Mouse (Mus musculus) midbrain, embryonic 10.5 days (tissue): ENCODE data around the gene Xxylt1. TPM values are rescaled to one million over a fixed set of nuclear protein-coding genes. Genes with fewer than 3 reads are reported as not detected.

ENCODE experiments used
- DNase-seq: peaks from one replicate; pipeline ENCODE4 v3.0.0-alpha.2; 2017; ENCODE audit warnings: low spot score
- H3K27ac ChIP-seq: fragments of 300-500 bp; sonication (generic); replicated peaks from 2 replicates; pipeline ENCODE4 v1.5.1; 2016; ENCODE audit warnings: mild to moderate bottlenecking
- H3K27me3 ChIP-seq: fragments of 300-500 bp; sonication (generic); 2 replicates; pipeline ENCODE4 v1.6.1; 2016; ENCODE audit warnings: low read depth, mild to moderate bottlenecking; ENCODE audit not compliant: poor library complexity, severe bottlenecking
- H3K36me3 ChIP-seq: fragments of 300-500 bp; sonication (generic); 2 replicates; pipeline ENCODE4 v1.6.1; 2016; ENCODE audit warnings: mild to moderate bottlenecking, moderate library complexity
- H3K4me1 ChIP-seq: fragments of 300-500 bp; sonication (generic); 2 replicates; pipeline ENCODE4 v1.6.1; 2016
- H3K4me3 ChIP-seq: fragments of 300-500 bp; sonication (generic); 2 replicates; pipeline ENCODE4 v1.5.1; 2016; ENCODE audit warnings: mild to moderate bottlenecking, moderate library complexity
- H3K9me3 ChIP-seq: fragments of 300-500 bp; sonication (generic); replicated peaks from 2 replicates; pipeline ENCODE4 v1.6.1; 2016; ENCODE audit warnings: mild to moderate bottlenecking
- WGBS: fragments of 180-500 bp; shearing (Covaris S2); methylation state at CpG from one replicate; pipeline ENCODE4 v1.1.7; 2016; 5-methylcytosine and 5-hydroxymethylcytosine counted together
- polyA plus RNA-seq: library from polyadenylated mRNA; unstranded; fragments of >200 nt; fragmentation: Nextera tagmentation; extraction: Ambion mirVana; gene quantifications from 2 replicates; pipeline ENCODE4 v1.2.1, GENCODE M21; 2016

Xxylt1 gene
- polyA plus RNA-seq, 1 experiment from 2014 or later = 14.0 TPM

DNA sequence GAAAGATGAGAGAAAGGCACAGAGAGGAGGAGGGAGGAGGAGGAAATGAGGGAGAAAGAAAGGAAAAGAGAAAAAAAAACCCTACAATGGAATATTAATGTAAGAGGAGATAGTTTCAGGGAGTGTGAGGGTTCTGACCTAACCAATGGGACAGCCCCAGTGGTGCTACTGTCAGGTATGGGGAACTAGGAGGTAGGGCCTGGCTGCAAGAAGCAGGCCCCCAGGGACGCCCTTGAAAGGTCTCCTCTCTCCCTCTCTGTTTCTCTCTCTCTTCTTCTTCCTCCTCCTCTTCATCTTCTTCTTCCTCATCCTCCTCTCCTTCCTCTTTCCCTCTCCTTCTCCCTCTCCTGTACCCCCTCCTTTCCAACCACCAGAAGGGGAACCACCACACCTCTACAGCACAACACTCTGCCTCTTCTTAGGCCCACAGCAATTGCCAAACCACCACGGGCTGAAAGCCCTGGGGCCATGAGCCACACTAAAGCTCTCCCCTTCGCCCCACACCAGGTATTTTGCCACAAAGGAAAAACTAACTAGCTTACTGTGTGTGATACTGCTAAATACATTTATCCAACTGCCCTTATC is 6.8 kb downstream of the Xxylt1 start:
- H3K36me3 ChIP-seq = 0 out of 2 replicates have a peak, but pooled peaks cover 2% of the 10 kb centered on the region
- H3K27ac ChIP-seq = no peak overlapping the region
- DNase-seq = no peak
- H3K4me1 ChIP-seq = peaks cover 17% of the 10 kb centered on the region
- H3K4me3 ChIP-seq = no peak overlapping the region
- no peaks in the 10 kb centered on the region for H3K27me3 ChIP-seq
- H3K9me3 ChIP-seq = no peaks in the 10 kb centered on the region
- 87% methylated on average over 3 of the region's 3 CpGs for whole genome bisulfite sequencing

DNA sequence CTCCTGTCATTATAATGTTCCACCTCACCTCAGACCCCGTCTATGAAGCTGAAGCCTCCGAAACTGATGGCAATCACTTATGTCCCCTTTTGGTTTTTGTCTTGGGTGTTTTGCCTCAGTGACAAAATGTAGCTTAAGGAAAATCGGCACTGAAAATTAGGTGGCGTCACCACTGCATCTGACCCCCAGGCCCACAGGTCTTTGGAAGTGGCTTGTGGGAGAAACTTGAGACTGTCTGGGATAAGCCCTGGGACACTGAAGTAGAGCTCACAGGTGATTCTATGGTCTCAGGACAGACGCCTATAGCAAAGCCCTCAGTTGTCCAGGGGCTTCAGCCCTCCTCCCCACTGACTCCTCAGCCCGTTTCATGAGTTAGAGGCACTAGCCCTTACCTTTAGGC is 9.5 kb downstream of the Xxylt1 start:
- Histone ChIP-seq H3K4me3 (no peak overlapping the region), H3K27ac (no peak overlapping the region), H3K4me1 (peaks cover 18% of the 10 kb centered on the region), H3K9me3 (no peaks in the 10 kb centered on the region), H3K36me3 (no peaks in the 10 kb centered on the region), H3K27me3 (no peaks in the 10 kb centered on the region)
- 83% methylated on average over 6 of the region's 6 CpGs for WGBS
- no peak for DNase-seq

DNA sequence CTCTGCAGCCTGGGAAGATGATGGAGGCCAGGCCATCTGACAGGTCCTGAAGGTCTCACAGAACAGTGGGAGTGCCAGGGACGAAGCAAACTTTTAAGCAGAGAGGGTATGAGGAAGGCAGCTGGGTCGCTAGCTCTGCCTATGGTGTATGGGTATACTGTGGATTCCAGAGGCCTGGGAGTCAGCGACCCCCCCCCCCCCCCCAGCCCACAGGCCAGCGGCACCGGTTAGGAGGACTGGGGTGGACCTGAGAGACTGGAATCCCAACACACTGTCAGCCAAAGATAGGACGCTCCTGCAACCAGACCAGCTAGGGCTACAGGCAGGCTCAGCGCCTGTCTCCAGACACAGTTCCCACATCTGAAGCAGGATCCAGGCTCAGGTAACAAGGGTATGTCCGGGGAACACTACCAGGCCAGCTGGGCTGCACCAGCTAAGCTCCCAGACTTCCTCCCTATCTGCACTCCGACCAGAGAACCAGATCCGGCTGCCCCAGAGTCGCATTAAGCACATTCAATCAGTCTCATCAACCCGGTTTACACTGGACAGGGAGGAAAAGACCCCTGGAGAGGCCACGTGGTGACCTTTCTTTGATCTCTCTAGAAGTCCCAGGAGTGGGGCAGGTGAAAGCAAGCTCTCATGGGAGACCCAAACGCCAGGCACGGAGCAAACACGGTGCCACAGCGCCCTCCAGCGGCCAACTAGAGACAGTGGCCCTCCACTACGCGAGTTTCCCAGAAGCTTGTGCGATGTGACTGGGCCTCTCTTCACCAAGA is 10.7 kb downstream of the Xxylt1 start:
- WGBS = 17% methylated on average over 20 of the region's 21 CpGs
- Histone ChIP-seq H3K27ac (peak overlapping the region; percentile 68), H3K9me3 (no peaks in the 10 kb centered on the region), H3K36me3 (no peaks in the 10 kb centered on the region), H3K27me3 (no peaks in the 10 kb centered on the region), H3K4me3 (peak overlapping the region; percentile 26; the same call in 1 of the 2 replicates), H3K4me1 (peaks cover 29% of the 10 kb centered on the region)
- peak; percentile 85 for DNase-seq

DNA sequence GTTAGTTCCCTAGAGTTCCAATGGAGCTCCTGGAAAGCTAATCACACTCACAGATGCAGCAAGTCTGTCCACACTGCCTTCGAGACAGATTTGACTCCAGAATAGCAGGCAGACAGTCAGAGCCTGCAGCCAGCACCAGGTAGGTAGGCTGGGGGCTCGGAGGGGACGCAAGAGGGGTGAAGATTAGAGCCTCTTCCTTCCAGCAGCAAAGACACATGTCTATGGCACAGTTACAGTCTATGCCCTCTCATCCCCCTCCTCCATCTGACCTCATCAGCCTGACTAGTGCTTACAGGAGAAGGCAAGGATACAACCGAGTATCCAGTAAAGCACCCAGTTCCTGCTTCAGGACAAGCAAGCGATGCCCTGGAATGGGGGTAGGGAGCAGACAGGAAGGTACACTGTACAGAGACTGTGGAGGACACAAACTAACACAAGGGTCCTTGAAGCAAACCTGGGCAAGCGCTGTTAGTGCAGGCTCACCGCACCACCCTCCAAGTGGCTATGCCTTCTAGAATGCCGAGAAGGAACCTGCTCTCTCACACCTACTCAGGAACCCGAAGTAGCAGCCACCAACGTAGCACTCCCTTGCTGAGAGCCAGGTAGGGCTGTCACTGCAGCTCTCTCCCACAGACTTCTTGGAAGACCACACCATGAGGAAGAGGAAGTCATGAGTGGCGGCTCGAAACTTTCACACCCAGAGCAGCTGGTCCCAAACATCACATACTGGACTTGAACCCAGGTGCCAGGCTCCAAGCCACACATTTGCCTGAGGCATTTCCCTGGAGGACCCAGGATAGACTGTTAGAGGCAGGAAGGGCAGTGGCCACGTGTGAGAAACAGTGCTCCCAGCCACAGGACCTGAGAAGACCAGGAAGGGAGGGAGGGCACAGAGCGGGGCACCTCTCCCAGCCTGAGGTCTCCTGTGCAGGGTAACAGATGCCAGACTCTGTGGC is 11.7 kb downstream of the Xxylt1 start:
- 88% methylated on average over 14 of the region's 14 CpGs for WGBS
- Histone ChIP-seq H3K9me3 (no peaks in the 10 kb centered on the region), H3K27me3 (no peaks in the 10 kb centered on the region), H3K27ac (no peak overlapping the region; the same call in 1 of the 2 replicates), H3K4me3 (no peak overlapping the region), H3K4me1 (peaks cover 31% of the 10 kb centered on the region), H3K36me3 (no peaks in the 10 kb centered on the region)
- no peak for DNase-seq

DNA sequence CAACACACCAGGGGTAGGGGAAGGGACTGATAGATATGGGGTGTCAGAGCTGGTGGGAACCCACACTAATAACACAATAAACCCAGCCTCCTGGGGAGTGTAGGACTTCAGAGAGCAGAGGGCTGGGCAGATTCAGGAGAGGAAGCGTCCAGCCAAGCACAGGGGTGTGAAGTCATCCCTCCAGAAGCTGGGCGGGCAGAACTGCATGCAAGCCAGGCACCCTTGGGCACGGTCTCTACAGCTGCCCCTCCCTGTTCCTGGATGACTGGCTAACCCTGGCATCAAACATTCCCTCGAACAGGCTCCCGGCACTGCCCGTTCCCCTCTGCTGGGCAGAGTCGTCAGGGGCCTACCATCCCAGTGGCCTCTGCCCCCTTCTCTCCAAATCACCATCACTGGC is 13.0 kb downstream of the Xxylt1 start:
- peaks cover 31% of the 10 kb centered on the region for H3K4me1 ChIP-seq
- no peak overlapping the region for H3K4me3 ChIP-seq
- H3K36me3 ChIP-seq = no peaks in the 10 kb centered on the region
- DNase-seq = no peak
- WGBS = 81% methylated on average over 7 of the region's 7 CpGs
- H3K27ac ChIP-seq = no peak overlapping the region
- no peaks in the 10 kb centered on the region for H3K9me3 ChIP-seq
- no peaks in the 10 kb centered on the region for H3K27me3 ChIP-seq

DNA sequence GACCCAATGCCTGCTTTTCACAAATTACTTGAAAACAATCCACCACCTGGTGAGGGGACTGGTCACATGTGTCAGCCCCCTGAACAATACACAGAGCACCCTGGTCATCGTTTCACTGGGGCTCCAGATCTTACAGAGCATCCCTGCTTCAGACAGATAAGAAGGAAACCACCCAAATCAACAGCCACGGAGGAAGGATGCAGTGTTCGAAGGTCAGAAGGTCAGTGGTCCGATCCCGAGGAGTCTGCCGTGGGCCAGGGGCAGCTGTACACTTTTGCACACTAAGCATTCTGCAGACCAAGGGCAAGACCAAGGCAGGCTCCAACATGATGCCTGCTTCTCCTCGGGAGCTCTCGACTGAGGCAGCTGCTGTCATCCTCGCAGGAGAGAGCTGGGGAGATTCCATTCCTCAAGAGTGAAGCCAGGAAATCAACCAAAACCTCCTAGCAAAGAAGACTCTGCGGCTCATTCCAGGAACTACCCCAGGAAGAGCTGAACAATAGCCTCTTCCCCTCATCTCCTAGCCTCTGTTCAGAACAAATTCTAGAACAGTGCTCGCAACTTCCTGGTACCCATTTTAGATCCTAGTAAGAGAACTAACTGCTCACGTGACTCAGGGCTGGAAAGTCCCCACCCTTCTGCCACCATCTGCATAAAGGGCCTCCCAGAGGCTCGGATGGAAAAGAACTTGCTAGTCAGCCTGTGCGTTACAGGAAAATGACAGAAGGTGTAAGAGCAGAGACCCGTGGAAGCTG is 14.7 kb downstream of the Xxylt1 start:
- 0 out of 2 replicates have a peak overlapping the region, but pooled peaks have one; percentile 18 for H3K27ac ChIP-seq
- H3K4me3 ChIP-seq = no peak overlapping the region
- 70% methylated on average over 15 of the region's 15 CpGs for WGBS
- no peak for DNase-seq
- no peaks in the 10 kb centered on the region for H3K27me3 ChIP-seq
- H3K4me1 ChIP-seq = peaks cover 31% of the 10 kb centered on the region
- no peaks in the 10 kb centered on the region for H3K9me3 ChIP-seq
- no peaks in the 10 kb centered on the region for H3K36me3 ChIP-seq

DNA sequence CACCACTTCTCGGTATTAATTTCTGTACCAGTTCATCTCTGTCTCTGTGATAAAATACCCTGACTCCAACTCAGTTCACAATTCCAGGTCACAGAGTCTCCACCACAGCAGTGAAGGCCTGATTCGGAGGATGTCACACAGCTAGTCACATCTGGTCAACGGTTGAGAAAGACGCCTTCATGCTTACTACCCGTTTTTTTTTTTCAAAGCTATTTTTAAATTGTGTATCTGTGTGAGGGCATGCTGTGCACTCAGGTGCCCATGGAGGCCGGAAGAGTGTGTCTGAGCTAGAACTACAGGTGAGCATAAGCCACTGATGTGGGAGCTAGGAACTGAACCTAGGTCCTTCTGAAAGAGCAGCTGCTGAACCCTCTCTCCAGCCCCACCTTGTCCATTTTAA is 16.4 kb downstream of the Xxylt1 start:
- WGBS = 95% methylated on average over 6 of the region's 6 CpGs
- H3K36me3 ChIP-seq = no peaks in the 10 kb centered on the region
- H3K27ac ChIP-seq = 0 out of 2 replicates have a peak overlapping the region, but pooled peaks have one; percentile 13
- peaks cover 17% of the 10 kb centered on the region for H3K4me1 ChIP-seq
- H3K4me3 ChIP-seq = no peak overlapping the region
- H3K27me3 ChIP-seq = no peaks in the 10 kb centered on the region
- DNase-seq = no peak
- H3K9me3 ChIP-seq = no peaks in the 10 kb centered on the region

DNA sequence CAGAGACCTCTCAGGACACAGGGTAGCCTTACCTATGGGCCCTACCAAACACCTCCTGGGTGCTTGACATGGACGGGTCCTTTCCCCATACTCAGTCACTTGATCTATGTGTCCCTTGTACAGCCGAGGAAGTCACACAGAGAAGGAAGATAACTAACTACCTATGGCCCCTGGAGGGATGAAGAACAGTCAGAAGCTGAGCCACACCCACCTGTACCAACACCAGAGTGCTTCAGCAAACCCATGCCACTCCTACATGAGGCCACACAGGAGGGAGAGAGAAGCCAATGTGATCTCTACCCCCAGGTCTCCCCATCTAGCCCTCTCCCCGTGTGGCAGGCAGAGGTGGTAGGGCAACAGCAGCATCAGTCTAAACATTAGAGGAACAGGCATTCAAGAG is 18.3 kb downstream of the Xxylt1 start:
- H3K4me3 ChIP-seq = no peak overlapping the region
- no peaks in the 10 kb centered on the region for H3K9me3 ChIP-seq
- no peak overlapping the region for H3K27ac ChIP-seq
- peaks cover 25% of the 10 kb centered on the region for H3K4me1 ChIP-seq
- H3K27me3 ChIP-seq = no peaks in the 10 kb centered on the region
- no peaks in the 10 kb centered on the region for H3K36me3 ChIP-seq
- WGBS = 84% methylated on average over 3 of the region's 3 CpGs
- no peak for DNase-seq

DNA sequence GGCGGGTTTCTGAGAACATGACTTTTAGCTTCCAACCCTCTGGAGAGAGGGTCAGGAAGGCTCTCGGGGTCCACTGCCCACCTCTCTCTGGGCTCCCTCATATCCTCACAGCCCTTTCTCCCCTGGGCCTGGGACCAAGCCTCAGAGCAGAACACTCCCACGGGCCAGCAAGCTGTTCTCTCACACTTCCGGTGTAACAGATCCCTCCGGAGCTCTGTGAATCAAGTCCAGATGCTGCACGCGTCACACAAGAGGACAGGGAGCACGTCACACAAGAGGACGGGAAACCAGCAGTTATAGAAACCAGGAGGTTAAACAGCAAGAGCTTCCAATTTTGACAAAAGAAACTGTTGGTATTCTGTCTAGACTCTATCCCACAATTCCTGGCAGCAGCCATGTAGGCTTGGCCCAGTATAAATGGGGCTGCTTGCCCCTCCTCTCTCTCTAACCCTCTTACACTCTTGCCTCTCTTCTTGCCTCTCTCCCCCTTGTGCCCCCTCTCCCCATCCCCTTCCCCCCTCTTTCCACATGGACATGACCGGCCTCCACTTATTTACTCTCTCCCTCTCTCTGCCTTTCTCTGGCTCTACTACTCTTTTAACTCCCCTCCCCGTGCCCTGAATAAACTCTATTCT is 19.9 kb downstream of the Xxylt1 start:
- H3K27ac ChIP-seq = 0 out of 2 replicates have a peak overlapping the region, but pooled peaks have one; percentile 28
- WGBS = 76% methylated on average over 11 of the region's 11 CpGs
- no peak for DNase-seq
- H3K36me3 ChIP-seq = no peaks in the 10 kb centered on the region
- no peaks in the 10 kb centered on the region for H3K9me3 ChIP-seq
- no peaks in the 10 kb centered on the region for H3K27me3 ChIP-seq
- H3K4me1 ChIP-seq = peaks cover 22% of the 10 kb centered on the region
- H3K4me3 ChIP-seq = no peak overlapping the region

DNA sequence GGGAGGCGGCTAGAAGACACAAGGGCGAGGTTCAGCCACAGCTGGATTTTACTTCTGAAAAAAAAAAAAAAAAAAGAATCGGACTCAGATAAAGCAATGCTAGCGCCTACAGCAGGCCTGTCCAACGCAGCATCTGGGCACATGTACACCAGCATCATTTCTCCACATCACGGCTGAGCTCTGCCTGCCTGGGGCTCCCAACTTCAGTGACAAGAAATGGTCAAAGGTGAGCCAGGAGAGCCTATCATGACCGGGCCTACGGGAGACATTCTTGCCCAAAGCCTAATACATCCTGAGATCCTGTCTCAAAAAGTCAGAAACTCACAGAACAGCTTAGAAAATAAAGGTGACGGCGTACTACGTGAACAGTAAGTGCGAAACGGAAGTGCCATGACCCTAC is 20.5 kb downstream of the Xxylt1 start:
- DNase-seq = no peak
- Histone ChIP-seq H3K36me3 (no peaks in the 10 kb centered on the region), H3K4me1 (peaks cover 16% of the 10 kb centered on the region; the same call in 1 of the 2 replicates), H3K27ac (no peak overlapping the region), H3K27me3 (no peaks in the 10 kb centered on the region), H3K4me3 (no peak overlapping the region), H3K9me3 (no peaks in the 10 kb centered on the region)
- 95% methylated on average over 13 of the region's 13 CpGs for WGBS

DNA sequence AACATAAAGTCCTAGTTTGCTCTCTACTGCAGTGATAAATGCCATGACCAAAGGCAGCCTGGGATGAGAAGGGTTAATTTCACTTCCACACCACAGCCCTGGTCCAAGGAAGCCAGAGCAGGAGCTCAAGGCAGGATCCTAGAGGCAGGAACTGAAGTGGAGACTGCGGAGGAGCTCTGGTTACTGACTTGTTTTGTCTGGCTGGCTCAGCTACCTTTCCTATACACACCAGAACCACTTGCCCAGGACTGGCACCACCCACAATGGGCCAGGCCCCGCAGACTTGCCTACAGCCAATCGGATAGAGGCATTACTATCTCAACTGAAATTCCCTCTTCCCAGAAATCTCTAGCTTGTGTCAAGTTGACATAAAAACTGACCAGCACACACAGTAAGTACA is 21.0 kb downstream of the Xxylt1 start:
- Histone ChIP-seq H3K36me3 (no peaks in the 10 kb centered on the region), H3K9me3 (no peaks in the 10 kb centered on the region), H3K27ac (no peak overlapping the region), H3K27me3 (no peaks in the 10 kb centered on the region), H3K4me3 (no peak overlapping the region), H3K4me1 (peaks cover 12% of the 10 kb centered on the region; the same call in 1 of the 2 replicates)
- no peak for DNase-seq
- WGBS = 90% methylated on average over 3 of the region's 3 CpGs
